Mouse (Mus musculus) lung, embryonic 14.5 days (tissue): ENCODE results near the gene Celf5. TPM values are rescaled to one million over a fixed set of nuclear protein-coding genes. Genes with fewer than 3 reads are reported as not detected.
A peak's percentile ranks its signal among the peaks of the same experiment; 100 is the strongest.
"Not testable (repeated sequence)": the region's sequence is repeated elsewhere in the genome, so short reads cannot be mapped to it uniquely, and the experiment has no call there.

ENCODE experiments used
- ATAC-seq: fragments of 200-750 bp; cut with Nextera tagmentation; 2 replicates; pipeline ENCODE4 v1.8.0; 2017; ENCODE audit warnings: mild to moderate bottlenecking, moderate TSS enrichment, moderate library complexity; ENCODE audit not compliant: insufficient read depth
- DNase-seq: peaks from one replicate; pipeline ENCODE4 v3.0.0-alpha.2; 2015
- H3K27ac ChIP-seq: fragments of 300-500 bp; sonication (generic); 2 replicates; pipeline ENCODE4 v1.5.1; 2014; ENCODE audit warnings: low read depth, mild to moderate bottlenecking, moderate library complexity
- H3K27me3 ChIP-seq: fragments of 300-500 bp; sonication (generic); 2 replicates; pipeline ENCODE4 v1.6.1; 2014; ENCODE audit warnings: low read length, control low read depth; ENCODE audit not compliant: insufficient read depth
- H3K36me3 ChIP-seq: fragments of 300-500 bp; sonication (generic); 2 replicates; pipeline ENCODE4 v1.6.1; 2014; ENCODE audit warnings: control low read depth; ENCODE audit not compliant: insufficient read depth
- H3K4me1 ChIP-seq: fragments of 300-500 bp; sonication (generic); 2 replicates; pipeline ENCODE4 v1.6.1; 2014; ENCODE audit warnings: antibody characterized with exemption, control low read depth; ENCODE audit not compliant: insufficient read depth
- H3K4me2 ChIP-seq: fragments of 300-500 bp; sonication (generic); 2 replicates; pipeline ENCODE4 v1.6.1; 2014; ENCODE audit warnings: mild to moderate bottlenecking
- H3K4me3 ChIP-seq: fragments of 300-500 bp; sonication (generic); 2 replicates; pipeline ENCODE4 v1.5.1; 2014; ENCODE audit warnings: low read depth, low read length
- H3K9ac ChIP-seq: fragments of 300-500 bp; sonication (generic); 2 replicates; pipeline ENCODE4 v1.6.1; 2014
- H3K9me3 ChIP-seq: fragments of 300-500 bp; sonication (generic); 2 replicates; pipeline ENCODE4 v1.6.1; 2016; ENCODE audit warnings: low read depth, low read length, control low read depth
- CTCF ChIP-seq: IDR thresholded peaks from 2 replicates; pipeline ENCODE4 v1.5.1; 2016; ENCODE audit warnings: antibody characterized with exemption, low read depth
- WGBS: fragments of 180-500 bp; shearing (Covaris S2); extraction: QIAGEN DNeasy Blood & Tissue Kit; methylation state at CpG from one replicate; pipeline ENCODE4 v1.1.7; 2014; 5-methylcytosine and 5-hydroxymethylcytosine counted together
- polyA plus RNA-seq: library from polyadenylated mRNA; unstranded; fragments of >200 nt; fragmentation: Nextera tagmentation; extraction: Ambion mirVana; gene quantifications from 2 replicates; pipeline ENCODE4 v1.2.1, GENCODE M21; 2014

Celf5 gene
- polyA plus RNA-seq, 1 experiment from 2014 or later: 0.09 TPM

- Histone ChIP-seq H3K4me3 (peak overlapping the region; percentile 9; the same call in 1 of the 2 replicates), H3K9me3 (no peaks in the 10 kb centered on the region), H3K9ac (peak overlapping the region; percentile 18; the same call in 1 of the 2 replicates), H3K27ac (no peak overlapping the region), H3K36me3 (no peaks in the 10 kb centered on the region), H3K4me2 (peak overlapping the region; percentile 15; the same call in 1 of the 2 replicates), H3K4me1 (no peaks in the 10 kb centered on the region), H3K27me3 (peaks cover 66% of the 10 kb centered on the region)
- TF ChIP-seq CTCF: no peak
- ATAC-seq (no peak), DNase-seq (no peak)
- WGBS: 7% methylated on average over 36 of the region's 36 CpGs
These were observed 30.1 kb downstream of the Celf5 start for GRCm38 (mm10) chr10:81452237-81452946.

GRCm38 (mm10) chr10:81451365-81451745, 31.2 kb downstream of the Celf5 start:
- Histone ChIP-seq H3K9ac (no peak overlapping the region), H3K27ac (no peak overlapping the region), H3K4me1 (no peaks in the 10 kb centered on the region), H3K36me3 (no peaks in the 10 kb centered on the region), H3K27me3 (peaks cover 59% of the 10 kb centered on the region), H3K4me2 (no peak overlapping the region), H3K9me3 (no peaks in the 10 kb centered on the region), H3K4me3 (no peak overlapping the region)
- no peak for TF ChIP-seq CTCF
- ATAC-seq (no peak), DNase-seq (no peak)
- 37% methylated on average over 6 of the region's 6 CpGs for WGBS

- H3K9ac ChIP-seq: no peak overlapping the region
- no peak overlapping the region for H3K4me3 ChIP-seq
- H3K27me3 ChIP-seq: peaks cover 57% of the 10 kb centered on the region
- H3K27ac ChIP-seq: no peak overlapping the region
- no peaks in the 10 kb centered on the region for H3K4me1 ChIP-seq
- H3K36me3 ChIP-seq: no peaks in the 10 kb centered on the region
- no peak for DNase-seq
- ATAC-seq: no peak
- 50% methylated on average over 9 of the region's 9 CpGs for WGBS
- no peak overlapping the region for H3K4me2 ChIP-seq
- H3K9me3 ChIP-seq: no peaks in the 10 kb centered on the region
- TF ChIP-seq CTCF: no peak
These were observed 31.7 kb downstream of the Celf5 start for GRCm38 (mm10) chr10:81450641-81451364.

GRCm38 (mm10) chr10:81450140-81450539, 32.4 kb downstream of the Celf5 start:
- WGBS: 2% methylated on average over 7 of the region's 7 CpGs
- TF ChIP-seq CTCF: peak; percentile 99
- ATAC-seq: peak; percentile 68; the same call in 1 of the 2 replicates

GRCm38 (mm10) chr10:81445516-81445915, 37.0 kb downstream of the Celf5 start:
- not testable (repeated sequence) for H3K4me1 ChIP-seq, DNase-seq, H3K4me3 ChIP-seq, H3K9me3 ChIP-seq, H3K9ac ChIP-seq, H3K36me3 ChIP-seq, H3K27me3 ChIP-seq, ATAC-seq, H3K4me2 ChIP-seq, H3K27ac ChIP-seq
- 18% methylated on average over 2 of the region's 2 CpGs for WGBS

More at GRCm38 (mm10) chr10:81450140-81450539, 32.4 kb downstream of the Celf5 start:
- H3K4me3 ChIP-seq: no peak overlapping the region
- no peaks in the 10 kb centered on the region for H3K9me3 ChIP-seq
- DNase-seq: peak; percentile 97
- H3K4me2 ChIP-seq: no peak overlapping the region
- H3K9ac ChIP-seq: no peak overlapping the region
- H3K27me3 ChIP-seq: peaks cover 50% of the 10 kb centered on the region
- no peak overlapping the region for H3K27ac ChIP-seq
- H3K4me1 ChIP-seq: no peaks in the 10 kb centered on the region
- no peaks in the 10 kb centered on the region for H3K36me3 ChIP-seq

- Histone ChIP-seq H3K36me3 (no peaks in the 10 kb centered on the region), H3K4me3 (no peak overlapping the region), H3K27ac (no peak overlapping the region), H3K4me1 (no peaks in the 10 kb centered on the region), H3K4me2 (no peak overlapping the region), H3K9me3 (no peaks in the 10 kb centered on the region), H3K27me3 (no peaks in the 10 kb centered on the region), H3K9ac (no peak overlapping the region)
- TF ChIP-seq CTCF: peak; percentile 47
- DNase-seq: no peak
- ATAC-seq: no peak
These were observed 41.5 kb downstream of the Celf5 start for GRCm38 (mm10) chr10:81441019-81441418.

GRCm38 (mm10) chr10:81435436-81435835, 47.1 kb downstream of the Celf5 start:
- no peak overlapping the region for H3K4me3 ChIP-seq
- no peaks in the 10 kb centered on the region for H3K9me3 ChIP-seq
- H3K27me3 ChIP-seq: no peaks in the 10 kb centered on the region
- H3K9ac ChIP-seq: no peak overlapping the region
- H3K36me3 ChIP-seq: no peaks in the 10 kb centered on the region
- WGBS: 72% methylated on average over 3 of the region's 3 CpGs
- no peak overlapping the region for H3K27ac ChIP-seq
- no peak for ATAC-seq
- DNase-seq: no peak
- no peak for TF ChIP-seq CTCF
- H3K4me2 ChIP-seq: no peak overlapping the region
- peaks cover 5% of the 10 kb centered on the region; the same call in 1 of the 2 replicates for H3K4me1 ChIP-seq
